Mouse (Mus musculus): ENCODE data around the gene Pigk. TPM values are rescaled to one million over a fixed set of nuclear protein-coding genes. Genes with fewer than 3 reads are reported as not detected.

The Pigk gene
- total RNA-seq, 1 experiment from 2014 or later: 70.0 TPM

- no peak for DNase-seq
Observed at GRCm38 (mm10) chr3:152942985-152943384, 229.1 kb downstream of the Pigk start.

DNA sequence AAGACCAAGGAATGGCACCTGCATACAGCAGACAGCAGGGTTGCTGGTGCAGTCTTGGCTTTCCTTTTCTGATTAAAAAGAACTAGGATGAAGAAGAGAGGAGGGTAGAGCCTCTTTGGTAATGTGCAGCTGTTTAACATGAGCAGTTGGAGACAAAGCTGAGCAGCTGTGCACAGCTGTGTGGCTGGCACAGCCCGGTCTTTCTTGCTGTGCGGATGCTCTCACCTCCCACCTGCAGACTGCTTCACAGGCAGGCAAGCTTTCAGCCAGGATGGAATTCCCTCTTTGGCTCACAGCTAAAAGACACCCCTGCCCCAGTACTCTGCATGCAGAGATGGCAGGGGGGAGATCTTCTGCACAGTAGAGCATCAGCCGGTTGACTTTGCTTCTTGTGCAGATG is 230.9 kb downstream of the Pigk start:
- no peak for DNase-seq

GRCm38 (mm10) chr3:152947031-152947640 is 233.2 kb downstream of the Pigk start:
- no peak for DNase-seq

DNA sequence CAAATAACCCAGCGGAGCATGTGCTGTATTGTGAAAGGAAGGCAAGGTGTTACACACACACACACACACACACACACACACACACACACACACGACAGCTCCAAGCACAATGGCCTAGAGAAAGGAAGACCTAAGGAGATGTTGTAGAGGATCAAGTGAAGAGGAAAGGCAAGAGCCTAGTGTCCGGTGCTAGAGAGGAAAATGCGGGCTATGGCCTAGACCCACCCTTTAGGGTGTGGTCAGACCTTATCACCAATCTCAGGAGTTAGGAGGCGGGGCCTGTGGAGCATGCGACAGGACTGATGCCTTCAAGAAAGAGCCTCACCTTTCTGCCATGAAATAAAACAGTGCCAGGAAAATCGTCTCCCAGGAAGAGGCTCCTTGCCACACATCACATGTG is 234.7 kb downstream of the Pigk start:
- no peak for DNase-seq

GRCm38 (mm10) chr3:152949233-152949777 is 235.4 kb downstream of the Pigk start:
- no peak for DNase-seq

DNA sequence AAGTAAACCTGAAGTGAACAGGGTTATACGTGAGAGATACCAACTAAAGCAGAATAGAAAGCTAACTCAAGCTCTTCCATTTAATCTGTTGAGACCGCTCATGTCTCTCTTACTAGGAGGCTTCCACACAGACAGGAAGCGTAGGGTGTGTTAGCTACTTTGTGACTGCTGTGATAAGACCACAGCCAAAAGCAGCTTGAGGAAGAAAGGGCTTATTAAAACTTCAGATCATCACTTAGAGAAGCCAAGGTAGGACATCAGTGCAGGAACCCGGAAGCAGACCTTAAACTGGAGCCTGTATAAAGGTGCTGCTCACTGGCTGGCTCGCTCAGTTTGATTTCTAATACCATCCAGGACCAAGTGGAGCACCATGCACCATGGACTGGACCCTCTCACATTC is 236.4 kb downstream of the Pigk start:
- no peak for DNase-seq

DNA sequence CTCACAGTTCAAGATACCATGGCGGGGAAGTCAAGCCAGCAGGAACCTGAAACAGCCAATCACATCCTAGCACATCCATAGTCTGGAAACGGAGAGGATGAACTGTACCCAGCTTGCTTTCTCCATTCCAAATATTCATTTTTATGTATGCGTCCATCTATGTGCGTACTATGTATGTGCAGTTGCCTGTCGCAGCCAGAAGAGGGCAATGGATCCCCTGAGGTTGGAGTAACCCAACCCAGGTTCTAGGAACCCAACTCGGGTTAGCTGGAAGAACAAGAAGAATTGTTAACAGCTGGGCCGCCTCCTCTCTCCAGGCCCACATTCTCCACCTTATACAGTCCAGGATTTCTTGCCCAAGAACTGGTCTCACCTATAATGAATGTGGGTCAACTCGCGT is 237.0 kb downstream of the Pigk start:
- DNase-seq: no peak

GRCm38 (mm10) chr3:152951634-152952545 is 238.0 kb downstream of the Pigk start:
- DNase-seq: no peak

DNA sequence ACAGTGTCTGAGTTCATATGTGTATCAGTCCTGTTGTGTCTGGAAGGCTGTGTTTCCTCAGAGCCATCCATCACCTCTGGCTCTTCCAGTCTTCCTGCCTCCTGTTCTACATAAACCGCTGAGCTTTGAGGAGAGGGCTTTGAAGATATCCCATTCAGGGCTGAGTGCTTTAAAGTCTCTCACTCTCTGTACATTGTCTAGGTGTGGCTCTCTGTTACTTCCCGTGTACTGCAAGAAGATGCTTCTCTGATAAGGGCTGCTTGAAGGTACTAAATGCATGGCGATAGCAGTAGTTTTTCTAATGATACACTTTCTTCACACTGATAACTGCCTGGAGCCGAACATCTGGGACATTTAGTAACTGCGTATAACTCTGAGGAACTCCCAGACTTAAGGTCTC is 242.1 kb downstream of the Pigk start:
- DNase-seq: no peak

DNA sequence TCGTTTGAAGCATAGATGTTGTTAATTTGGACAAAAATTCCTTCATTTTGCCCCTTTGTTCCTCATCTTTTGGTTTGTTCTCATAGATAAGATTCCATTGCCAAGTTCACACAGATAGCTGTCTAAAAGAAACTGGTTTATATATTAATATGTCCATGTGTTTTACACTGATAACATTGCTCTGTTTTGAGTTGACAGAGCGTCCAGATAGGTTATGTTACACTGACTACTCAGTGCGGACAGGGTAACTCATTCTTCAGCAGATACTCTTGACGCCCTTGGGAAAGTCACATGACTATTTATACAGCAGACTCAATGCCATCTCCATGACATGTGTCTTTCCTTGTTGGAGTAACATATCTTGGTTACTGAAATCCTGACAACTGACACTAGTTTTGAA is 242.9 kb downstream of the Pigk start:
- no peak for DNase-seq

GRCm38 (mm10) chr3:152958358-152959150 is 244.7 kb downstream of the Pigk start:
- peak; percentile 56 for DNase-seq

- no peak for DNase-seq
Observed at GRCm38 (mm10) chr3:152961855-152962376, 248.0 kb downstream of the Pigk start.

DNA sequence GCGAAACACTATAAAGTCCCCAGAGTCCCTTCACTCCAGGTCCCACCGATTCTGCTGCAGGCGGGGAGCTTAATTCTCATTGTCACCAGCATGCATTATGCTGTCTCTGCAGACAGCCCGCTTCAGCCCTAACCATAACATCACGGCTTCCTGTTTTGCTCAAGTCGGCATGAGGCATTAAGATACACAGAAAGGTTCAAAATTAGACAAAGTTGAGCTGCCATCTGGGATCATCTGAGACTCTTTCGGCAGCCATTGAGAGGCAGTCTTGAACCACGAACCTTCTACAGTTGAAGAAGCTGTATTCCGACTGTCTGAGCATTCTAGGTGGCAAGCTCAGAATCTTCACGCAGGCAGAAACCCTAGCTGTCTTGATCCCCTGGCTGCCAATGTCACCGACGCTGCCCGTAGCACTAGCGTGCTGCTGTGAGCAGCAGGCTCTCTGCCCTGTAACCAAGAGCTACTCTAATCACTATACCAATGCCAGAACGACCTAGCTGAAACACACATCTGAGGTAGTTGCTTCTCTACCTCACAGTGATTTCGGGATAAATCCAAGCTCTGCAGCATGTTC is 256.0 kb downstream of the Pigk start:
- DNase-seq: no peak

DNA sequence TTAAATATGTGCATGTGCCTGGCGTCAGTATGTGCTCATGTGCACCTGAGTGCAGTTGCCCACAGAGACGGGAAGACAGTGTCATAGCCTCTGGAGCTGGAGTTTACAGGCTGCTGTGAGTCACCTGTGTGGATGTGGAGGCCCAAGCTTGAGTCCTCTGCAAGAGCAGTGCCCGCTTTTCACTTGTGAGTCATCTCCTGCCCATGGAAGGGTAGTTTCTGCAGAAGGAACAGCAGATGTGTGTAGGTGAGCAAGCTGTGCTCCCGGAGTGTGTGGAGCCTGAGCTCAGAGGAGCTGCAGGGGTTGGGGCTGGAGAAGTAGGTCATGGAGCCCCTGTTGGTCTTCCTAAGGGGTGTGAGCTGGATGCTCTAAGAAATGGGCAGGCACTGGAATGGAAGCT is 257.5 kb downstream of the Pigk start:
- no peak for DNase-seq

DNA sequence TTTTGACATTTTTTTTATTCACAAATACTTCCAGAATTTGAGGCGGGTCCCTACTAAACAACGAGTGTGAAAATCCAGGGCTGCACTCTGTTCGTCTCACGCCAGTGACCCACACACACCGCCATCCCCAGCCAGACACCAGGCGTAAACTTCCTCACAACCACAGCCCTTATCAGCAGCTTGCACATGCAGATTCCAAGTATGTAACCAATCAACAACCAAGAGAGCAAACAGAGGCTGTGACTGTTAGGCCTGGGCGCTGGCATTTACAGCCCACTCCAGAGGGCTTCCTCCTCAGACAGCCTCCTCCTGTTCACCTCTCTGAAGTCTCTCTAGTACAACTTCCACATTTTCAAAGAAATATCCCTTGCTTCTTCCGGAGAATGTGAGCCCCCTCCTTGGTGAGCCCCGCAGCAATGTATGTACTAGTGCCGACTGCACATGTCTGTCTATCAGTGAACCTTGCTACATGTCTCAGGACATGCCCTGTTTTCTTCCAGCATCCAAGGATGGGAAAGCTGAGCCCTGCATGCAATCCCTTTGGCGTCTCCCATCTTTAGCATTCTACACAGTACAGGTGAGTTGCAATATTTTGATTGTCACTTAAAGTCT is 265.7 kb downstream of the Pigk start:
- no peak for DNase-seq

DNA sequence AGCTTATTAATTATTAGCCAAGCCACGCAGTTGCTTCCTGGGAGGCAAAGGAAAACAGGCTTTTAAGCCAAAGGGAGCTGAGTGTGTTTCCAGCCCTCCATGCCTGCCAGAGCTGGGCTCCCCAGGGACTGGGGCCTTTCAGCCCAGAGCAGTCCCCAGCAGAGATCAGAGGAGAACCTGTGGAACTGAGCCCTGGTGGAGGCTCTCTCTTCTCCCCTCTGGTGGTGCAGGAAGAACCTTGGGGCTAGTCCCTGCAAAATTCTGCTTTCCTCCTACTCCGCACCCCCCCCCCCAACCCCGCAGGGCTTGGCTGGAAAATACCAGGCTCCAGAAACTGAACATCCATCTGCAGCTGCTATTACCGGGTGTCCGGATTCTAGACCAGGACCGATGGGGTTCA is 266.5 kb downstream of the Pigk start:
- DNase-seq: peak; percentile 9

DNA sequence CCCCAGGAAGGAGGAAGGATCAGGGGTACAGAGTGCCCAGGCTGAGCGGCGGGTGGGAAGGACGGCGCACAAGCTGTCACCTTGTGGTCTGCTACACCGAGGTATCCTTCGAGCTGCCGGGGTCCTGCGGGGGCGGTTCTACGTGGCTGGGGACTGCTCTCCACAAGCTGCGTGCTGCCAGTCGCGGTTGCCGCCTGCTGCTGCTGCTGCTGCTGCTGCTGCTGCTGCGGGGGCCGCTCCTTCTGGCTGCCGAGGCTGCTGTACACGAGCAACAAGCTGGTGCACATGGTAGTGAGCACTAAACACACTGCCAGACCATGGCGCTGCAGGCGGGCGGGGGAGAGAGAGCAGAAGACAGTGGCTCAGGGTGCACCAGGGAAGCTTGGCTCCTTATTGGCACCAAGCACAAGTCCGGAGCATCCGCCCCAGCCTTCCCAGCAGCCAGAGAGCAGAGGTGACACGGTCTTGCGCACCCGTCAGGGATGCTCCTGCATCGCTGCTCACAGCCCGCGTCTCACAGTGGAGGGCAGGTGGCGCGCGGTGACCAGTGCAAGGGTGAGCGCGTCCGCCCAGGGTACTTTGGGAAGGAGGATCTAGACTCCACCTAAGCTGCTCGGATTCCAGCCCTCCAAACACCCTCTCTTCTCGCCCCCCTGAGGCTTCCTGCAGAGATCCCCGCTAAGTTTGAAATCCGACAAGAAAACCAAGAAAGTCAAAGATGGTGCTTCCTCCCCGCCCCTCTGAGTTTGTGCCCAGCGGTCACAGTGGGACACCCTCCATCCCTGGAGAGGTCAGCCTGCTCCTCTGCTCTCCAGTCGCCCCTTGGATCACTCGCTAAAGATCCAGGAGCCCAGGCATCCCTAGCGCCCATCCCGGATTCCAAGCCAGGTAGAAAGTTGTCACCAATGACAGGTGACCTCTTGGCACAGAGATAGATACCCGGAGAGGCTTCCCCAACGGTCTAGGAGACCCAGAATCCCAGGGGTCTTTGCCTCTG is 267.4 kb downstream of the Pigk start:
- DNase-seq: peak; percentile 5

GRCm38 (mm10) chr3:152981988-152982387 is 268.1 kb downstream of the Pigk start, which contains the start of gene St6galnac5:
St6galnac5 (minus strand) TSS chr3:152982246.
- no peak for DNase-seq

- no peak for DNase-seq
Observed at GRCm38 (mm10) chr3:152990787-152991186, 276.9 kb downstream of the Pigk start.

- no peak for DNase-seq
Observed at GRCm38 (mm10) chr3:152993608-152994007, 279.7 kb downstream of the Pigk start.
